Mouse (Mus musculus) left cerebral cortex, postnatal 36 days (tissue): ENCODE measurements at regions not wholly inside any gene's neighbourhood (a gene's known extent, or its start where the extent isn't known, plus 50 kb on each side); places are given as distances from the start of the nearest gene placed in this dataset.

Experiments used
- DNase-seq, 2 experiments: peaks; one replicate each; pipeline ENCODE4 v3.0.0; 2021 to 2022; ENCODE audit warnings: low spot score in 2 of 2, mixed read lengths in 1 of 2
- intact Hi-C: fragments of 180-260 bp; cut with DNase I; formaldehyde crosslinking; loops from one replicate; pipeline ENCODE4 v1.15.1; 2025

DNA sequence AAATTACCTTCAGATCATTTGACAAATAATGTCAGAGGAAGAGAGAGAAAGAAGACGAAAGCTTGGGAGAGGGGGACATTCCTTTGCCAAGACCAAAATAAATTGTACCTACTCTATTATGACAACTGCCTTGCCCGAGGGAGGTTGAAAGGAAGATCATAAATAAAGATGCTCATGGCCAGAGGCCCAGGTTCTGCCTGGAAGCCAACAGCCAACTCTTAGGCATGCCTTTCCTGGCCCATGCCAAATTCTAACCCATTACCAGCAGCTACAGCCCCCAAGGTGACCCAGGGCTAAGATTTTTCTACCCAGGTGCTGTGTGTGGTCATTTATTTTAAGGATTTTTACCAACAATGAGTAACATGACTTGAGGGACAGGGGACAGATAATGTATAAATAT, 54.9 kb downstream of the Cbln1 start:
- no peak for DNase-seq
- intact Hi-C loops, result no loop called here

DNA sequence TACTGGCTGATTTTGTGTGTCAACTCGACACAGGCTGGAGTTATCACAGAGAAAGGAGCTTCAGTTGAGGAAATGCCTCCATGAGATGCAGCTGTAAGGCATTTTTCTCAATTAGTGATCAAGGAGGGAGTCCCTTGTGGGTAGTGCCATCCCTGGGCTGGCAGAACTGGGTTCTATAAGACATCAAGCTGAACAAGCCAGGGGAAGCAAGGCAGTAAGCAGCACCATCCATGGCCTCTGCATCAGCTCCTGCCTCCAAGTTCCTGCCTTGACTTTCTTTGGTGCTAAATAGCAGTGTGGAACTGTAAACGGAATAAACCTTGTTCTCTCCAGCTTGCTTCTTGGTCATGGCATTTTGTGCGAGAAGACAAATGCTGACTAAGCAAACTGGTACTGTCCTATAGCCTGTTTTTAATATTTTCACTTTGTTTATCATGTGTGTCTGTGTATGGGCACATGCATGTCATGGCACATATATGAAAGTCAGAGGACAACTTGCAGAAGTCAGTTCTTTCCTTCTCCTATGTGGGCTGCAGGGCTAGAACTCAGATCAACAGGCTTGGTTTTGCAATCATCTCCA, 57.3 kb downstream of the Cbln1 start:
- intact Hi-C loops, result no loop called here
- no peak for DNase-seq

DNA sequence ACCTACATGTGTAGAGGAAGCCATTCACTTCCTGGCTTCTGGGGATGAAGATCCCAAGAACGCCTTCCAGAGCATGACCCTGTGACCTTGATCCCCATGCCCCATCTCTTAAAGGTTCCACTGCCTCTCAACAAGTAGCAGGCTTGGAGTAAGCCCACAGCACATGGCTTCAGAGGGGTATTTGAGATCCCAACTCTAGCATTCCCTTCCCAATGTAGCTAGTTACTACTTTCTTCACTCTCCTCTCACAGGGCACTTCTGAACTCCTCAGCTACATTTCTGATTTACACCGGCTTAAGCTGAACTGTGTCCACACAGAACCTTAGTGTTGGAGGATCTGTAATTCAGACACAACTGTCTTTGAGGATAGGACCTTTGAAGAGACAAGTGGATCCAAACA, 83.4 kb downstream of the Cbln1 start:
- no peak for DNase-seq
- intact Hi-C loops, result no loop called here

DNA sequence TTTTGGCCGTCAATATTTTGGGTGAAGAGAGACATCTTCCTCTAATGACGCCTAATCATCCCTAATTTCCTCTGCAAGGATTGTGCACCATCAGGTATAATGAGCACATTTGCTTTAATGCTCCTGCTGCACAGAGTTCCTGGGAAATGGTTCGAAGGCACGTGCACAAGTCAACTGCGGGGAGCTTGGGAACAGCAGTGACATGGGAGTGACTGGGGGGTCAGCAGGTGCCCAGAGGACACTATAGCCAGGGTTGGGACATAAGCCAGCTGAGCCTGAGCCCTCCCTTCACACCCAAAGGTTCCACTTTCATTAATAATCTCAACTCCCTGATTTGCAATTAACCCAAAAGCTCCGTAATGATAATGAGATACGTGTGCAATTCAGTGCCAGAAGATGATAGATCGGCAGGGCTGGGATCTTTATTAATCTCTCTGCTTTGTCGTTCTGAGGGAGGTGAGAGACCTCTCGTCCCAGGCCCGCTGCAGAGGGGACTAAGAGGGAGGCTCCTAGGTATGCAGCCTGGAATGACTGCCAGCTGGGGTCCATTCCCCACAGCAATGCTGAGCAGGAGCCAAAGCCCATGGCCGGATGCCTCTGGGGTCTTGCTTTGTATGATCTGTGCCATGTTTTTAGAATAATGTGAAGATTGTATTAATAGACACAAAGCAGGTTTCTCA, 88.7 kb downstream of the Cbln1 start:
- no peak for DNase-seq
- intact Hi-C loops, result no loop called here

DNA sequence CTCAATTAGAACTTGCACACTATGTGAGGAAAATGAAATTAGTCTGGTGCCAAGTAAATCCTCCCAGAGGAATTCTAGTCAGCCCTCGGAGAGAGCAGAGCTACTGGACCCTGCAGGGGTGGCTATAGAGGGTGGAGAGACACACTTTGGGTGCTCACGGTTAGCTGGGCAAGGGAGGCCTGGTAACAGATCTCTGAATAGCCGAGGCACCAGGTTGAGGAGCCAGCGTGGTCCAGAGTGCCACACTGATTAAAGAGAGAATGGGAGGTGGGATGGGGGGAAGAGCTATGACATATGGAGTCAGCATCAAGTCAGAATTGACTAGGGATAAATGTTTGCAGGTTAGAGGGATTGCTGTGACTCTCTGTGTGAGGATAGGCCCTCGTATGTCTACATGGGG, 90.1 kb downstream of the Cbln1 start:
- intact Hi-C loops, result no loop called here
- DNase-seq, result no peak

DNA sequence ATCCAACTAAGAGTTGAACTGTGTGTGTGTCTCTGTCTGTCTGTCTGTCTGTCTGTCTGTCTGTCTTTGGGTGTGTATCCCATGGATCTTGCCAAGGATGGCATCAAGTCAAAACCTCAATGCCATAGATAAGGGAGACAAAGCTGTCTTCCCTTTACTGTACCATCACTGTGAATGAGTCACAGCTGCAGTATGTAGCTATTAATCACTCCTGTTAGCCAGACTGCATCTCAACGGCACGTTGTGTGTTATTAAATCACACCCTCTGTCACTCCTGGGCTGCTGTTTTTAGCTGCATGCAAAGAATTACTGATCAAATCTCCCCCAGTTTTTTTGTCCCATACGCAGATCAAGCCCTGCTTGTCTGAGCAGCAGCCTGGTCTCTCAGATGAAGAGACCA, 91.6 kb downstream of the Cbln1 start:
- intact Hi-C loops, result no loop called here
- DNase-seq, result no peak

DNA sequence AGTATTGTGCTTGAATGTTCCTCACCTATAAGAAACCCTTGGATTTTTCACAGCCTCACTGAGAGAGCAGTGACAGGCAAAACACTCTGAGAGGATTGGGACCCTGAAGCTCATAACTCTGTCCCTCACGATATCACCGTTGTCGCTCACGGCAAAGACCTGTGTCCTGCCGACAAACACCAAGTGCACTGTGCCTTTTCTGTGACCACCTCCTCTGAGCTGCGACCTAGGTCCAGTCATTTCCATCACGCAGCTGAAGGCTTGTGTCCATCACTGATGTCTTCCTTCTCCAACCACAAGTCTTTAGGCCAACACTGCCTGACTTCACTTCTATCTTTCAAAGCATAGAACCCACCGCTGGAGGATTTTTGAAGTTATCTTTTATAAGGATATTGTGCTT, 93.1 kb downstream of the Cbln1 start:
- DNase-seq, result no peak
- intact Hi-C loops, result no loop called here

DNA sequence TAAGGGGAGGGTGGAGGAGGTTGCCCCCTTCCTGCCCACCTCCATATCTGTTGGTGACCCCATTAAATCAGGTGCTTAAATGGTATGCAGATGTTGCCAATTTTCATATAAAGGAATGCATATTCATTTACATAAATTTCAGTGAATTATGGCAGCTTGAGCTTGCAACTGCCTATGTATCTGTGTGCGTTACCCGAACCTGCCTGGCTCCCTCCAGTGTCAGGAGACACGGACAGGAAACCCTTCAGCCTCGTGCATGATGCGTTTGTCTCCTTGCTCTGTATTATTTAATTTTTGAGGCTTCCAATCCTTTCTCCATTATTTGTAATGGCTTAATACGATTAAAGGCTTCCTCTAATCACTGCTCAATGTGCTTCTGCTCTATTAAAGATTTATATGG, 98.4 kb downstream of the Cbln1 start:
- intact Hi-C loops, result no loop called here
- no peak for DNase-seq

DNA sequence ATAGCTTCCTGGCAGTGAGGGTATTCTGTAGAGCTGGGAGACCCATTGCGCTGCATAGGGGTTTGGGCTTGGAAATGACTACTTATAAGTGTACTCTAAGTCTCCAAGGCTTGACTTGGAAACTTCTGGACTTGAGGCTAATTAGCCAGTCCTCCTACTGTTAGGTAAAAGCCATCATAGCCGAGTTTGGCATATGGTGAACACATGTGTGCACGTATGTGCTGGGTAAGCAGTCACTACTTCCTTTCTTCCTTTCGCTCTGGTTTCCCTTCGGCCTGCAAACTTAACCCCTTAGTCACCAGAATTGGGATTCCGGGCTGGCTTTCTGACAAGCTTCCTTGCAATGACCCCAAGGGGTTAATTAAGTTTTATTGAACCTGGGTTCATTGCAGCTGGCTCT, 98.9 kb downstream of the Cbln1 start:
- intact Hi-C loops, result no loop called here
- DNase-seq, result no peak

DNA sequence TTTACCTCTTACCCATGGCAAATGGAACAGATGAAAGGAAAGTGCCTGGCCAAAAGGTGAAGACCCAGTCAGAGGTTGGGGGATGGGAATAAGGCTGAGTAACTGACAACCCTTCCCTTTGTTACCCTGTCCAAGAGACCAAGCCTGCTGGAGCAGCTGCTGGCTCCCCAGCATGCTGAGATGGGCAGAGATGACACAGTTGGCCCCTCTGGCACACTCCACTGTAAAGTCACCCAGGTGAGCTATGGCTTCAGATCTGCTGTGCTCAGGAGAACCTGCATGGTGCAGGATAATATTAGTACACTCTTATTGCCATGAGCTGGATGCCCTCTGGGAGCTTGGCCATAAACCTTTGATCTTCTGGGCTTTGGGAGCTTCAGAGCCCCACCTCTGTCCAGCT, 100.3 kb downstream of the Cbln1 start:
- DNase-seq, result no peak
- intact Hi-C loops, result no loop called here

DNA sequence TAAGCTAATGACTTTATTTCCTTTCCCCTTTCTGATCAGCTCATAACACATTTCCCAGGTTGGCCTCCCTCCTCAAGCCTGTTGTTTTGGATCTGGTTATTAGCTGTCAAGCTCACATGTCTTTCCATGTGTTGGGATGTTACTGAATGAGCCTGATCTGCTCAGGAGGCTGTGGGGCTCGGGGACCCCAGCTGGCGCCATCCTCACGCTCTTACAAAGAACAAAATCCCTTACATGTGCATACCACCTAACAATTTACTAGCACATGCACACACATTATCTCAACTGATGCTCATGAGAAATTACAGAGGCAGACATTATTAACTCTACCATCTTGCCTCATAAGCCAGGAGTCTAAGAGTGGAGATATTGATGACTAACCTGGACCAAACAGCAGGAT, 102.2 kb downstream of the Cbln1 start:
- no peak for DNase-seq
- intact Hi-C loops, result no loop called here

DNA sequence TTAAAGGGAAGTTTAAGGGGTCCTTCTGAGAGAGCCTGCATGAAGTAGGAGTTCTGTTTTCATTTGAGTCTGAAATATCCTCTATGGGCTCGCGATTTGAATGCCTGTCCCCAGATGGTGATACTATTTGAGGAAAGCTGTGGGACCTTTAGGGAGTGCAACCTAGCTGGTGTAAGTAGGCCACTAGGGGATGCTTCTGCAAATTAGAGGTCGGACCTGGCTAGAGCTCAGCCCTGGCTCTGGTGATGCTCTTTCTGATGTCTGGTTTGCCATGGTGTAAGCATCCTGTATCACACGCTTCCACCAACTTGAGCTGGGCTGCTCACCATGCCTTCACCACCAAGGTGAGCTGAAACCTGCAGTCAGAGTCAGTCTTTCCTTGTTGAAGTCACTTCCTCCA, 121.9 kb downstream of the Cbln1 start:
- intact Hi-C loops, result no loop called here
- no peak for DNase-seq

DNA sequence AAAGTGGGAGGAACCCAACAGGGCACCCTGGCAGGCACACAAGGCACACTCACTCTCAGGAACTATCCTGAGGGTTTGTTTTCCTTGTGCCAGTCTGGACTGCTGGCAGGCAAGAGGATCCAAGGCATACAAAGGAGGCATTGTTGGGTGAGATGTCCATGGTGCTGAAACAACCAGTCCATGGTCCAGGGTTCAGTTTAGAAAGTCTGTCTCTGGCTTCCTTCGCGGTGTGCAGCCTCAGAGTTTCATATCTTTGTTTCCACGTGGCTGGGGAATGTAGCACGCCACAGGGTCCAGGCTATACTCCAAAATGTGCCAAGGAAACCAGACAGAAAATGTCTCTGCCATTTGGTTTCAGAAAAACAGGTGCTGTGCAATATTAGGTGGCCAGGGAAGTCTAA, 122.6 kb downstream of the Cbln1 start:
- DNase-seq, result no peak
- intact Hi-C loops, result no loop called here

DNA sequence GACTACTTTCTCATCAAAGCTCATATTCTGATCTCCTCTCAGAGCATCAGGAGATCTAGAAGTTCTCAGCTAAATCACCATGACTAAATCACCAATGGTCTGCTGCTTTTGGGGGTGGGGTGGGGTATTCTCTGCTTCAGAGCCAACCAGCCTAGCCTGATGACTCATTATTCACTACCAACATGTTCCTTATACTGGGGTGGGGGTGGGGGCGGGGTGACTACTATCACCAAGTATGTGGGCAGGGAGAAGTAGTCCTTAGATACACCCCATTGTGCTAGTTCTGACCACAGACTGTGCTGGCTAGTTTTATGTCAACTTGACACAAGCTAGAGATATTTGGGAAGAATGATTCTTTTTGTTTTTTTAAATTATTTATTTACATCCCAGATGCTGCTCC, 143.0 kb downstream of the Cbln1 start:
- intact Hi-C loops, result no loop called here
- DNase-seq, result no peak

DNA sequence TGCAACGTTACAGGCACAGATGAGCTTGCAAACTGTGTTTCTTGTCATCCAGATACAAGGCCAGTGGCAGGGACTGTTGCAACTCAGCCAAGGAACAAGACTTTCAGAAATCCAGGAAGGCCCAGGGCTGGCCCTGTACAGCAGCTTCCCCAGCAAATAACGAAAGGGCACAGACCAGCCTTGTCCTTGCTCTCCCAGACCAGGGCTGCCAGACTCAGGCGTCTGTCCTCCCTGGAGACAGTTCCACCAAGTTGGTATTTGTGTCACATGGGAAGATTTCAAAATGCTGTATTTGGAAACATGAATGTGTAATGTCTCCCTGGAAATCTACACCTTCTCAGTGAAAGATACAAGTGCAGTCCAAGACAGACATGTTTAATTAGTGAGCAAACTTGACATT, 157.8 kb downstream of the Cbln1 start:
- intact Hi-C loops, result no loop called here
- no peak for DNase-seq

DNA sequence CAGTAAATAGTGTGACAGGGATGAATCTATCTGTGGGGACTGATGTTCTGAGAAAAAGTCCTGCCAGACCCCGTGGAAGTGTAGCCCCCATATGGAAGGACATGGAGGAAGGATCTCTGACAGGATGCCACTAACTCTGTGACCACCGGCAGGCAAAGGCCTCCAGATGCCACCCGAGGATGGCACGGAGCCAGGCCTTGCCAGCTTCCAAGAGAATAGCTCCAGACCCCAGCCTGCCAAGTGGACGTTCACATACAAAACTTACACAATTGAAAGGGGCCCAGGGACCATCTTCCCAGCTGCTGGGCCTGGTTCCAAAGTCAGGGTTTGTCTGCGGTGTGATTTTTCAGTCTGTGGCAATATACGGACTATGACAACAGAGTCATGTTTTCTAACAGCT, 161.1 kb downstream of the Cbln1 start:
- DNase-seq, result no peak
- intact Hi-C loops, result no loop called here

DNA sequence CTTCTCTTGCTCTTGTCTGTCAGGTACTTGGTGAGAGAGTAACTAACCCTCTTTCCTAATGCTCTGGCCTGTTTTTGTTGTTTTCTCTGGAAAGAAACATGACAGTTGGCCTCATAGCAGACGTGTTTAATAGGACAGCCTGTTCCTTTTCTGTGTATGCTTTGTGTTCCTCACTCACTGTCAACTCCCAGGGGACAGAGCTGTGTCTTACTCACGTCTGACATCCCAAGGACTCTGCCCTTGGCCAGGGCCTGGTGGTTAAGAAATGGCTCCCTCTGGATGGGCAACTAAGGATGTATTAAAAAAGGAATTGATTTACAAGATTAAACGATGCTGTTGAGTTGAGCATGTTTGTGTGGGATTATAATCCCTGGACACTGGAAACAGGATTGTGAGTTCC, 164.1 kb downstream of the Cbln1 start:
- intact Hi-C loops, result no loop called here
- DNase-seq, result no peak

DNA sequence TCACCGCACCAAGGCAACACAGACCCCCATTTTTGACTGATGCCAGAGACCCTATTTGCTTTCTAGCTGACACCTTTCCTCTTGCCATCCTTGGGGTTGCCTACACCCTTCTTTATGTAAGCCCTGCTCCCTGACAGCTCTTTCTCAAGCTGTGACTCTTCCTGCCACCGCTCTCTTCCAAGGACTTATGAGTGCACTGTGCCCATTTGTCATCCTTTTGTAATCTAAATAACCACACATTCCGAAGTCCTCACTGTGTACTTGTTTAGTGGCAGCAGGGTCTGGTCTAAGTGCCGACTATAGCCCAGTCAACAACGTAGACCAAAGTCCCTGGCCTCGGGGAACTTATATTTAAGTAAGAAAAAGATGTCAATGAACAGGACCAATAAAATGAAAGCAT, 167.4 kb downstream of the Cbln1 start:
- no peak for DNase-seq
- intact Hi-C loops, result no loop called here

DNA sequence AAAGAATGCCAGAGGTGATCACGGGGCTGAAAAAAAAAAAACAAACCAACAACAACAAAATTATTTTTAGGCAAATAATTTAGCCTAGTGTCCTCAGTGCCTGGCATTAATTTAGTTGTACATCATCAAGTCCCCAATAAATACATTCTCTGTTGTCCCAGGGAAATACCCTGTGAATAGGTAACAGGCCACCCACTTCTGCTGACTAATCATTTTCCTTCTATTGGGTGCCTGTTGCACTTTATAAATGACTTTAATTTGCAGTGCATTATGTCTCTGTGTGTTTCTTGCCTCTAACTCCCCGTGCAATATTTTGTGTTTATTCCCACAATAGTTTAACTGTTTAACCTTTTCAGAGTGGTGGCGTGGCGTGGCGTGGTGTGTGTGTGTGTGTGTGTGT, 168.9 kb downstream of the Cbln1 start:
- intact Hi-C loops, result no loop called here
- DNase-seq, result no peak

DNA sequence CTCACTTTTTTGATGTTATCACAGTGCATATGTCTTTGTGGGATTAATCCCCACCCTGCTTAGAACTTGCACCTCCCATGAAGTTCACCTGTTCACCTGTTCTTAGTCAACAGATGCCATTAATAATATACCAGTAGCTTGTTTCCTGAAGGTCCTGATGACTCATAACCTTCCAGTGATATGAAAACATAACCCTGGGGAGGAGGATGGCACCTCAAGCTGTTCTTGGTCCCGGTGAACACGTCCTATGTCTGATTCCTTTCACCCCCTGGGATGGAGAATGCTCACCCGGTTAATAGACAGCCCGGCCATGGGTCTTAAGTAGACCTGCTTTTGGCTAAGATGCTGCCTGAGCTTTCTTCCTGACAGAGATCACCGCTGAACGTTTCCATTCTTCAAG, 174.6 kb downstream of the Cbln1 start:
- no peak for DNase-seq
- intact Hi-C loops, result no loop called here

DNA sequence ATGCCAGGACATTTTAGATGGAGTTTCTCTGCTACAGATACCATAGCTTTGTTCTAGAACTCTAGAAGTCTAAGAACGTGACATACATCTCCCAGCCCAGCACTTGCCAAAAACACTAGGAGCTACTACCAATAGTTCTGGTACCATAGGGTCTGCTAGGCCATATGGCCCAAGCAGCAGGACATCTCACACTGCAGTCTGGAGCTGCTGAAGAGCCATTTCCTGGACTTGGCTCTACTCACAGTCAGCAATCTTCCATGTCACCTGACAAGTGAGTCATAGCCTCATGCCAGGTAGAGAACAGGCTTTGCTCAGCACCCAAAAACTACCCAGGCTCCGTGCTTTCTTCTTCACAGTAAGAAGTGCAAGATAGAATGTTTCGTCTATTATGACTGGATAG, 175.1 kb downstream of the Cbln1 start:
- intact Hi-C loops, result no loop called here
- no peak for DNase-seq

DNA sequence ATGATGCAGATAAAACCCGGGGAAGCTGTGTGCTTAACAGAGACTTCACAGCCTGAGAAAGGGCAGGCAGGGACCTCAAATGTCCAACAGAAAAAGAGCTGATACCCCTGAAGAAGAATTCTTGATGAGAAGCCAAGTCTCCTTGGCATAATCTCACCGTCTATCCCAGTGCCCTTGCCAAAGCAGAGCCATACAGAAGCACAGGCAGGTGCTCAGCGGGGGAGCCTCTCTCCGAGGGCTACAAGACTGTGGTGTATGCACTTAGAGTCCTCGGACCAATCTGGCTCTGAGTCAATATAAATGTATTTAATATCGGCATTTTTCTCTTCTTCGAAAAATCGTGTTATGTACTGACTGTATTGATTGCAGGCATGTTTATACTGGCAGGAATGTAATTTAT, 186.3 kb downstream of the Cbln1 start:
- intact Hi-C loops, result no loop called here
- no peak for DNase-seq
